Mouse (Mus musculus) liver, embryonic 11.5 days (tissue): ENCODE measurements around the gene Mip. TPM values are rescaled to one million over a fixed set of nuclear protein-coding genes. Genes with fewer than 3 reads are reported as not detected.
A peak's percentile ranks its signal among the peaks of the same experiment; 100 is the strongest.
"Not testable (repeated sequence)": the region's sequence is repeated elsewhere in the genome, so short reads cannot be mapped to it uniquely, and the experiment has no call there.

Source experiments
- ATAC-seq: fragments of 200-750 bp; cut with Nextera tagmentation; replicated peaks from 2 replicates; pipeline ENCODE4 v1.8.0; 2017; ENCODE audit warnings: moderate number of reproducible peaks, mild to moderate bottlenecking, moderate TSS enrichment, moderate library complexity; ENCODE audit not compliant: low FRiP score
- DNase-seq: peaks from one replicate; pipeline ENCODE4 v3.0.0-alpha.2; 2017; ENCODE audit warnings: low spot score
- H3K27ac ChIP-seq: fragments of 300-500 bp; sonication (generic); 2 replicates; pipeline ENCODE4 v1.5.1; 2014; ENCODE audit warnings: mild to moderate bottlenecking, low read depth, low read length, control low read depth
- H3K27me3 ChIP-seq: fragments of 300-500 bp; sonication (generic); replicated peaks from 2 replicates; pipeline ENCODE4 v1.6.1; 2014; ENCODE audit warnings: low read length, mixed read lengths; ENCODE audit not compliant: control insufficient read depth, insufficient read depth
- H3K36me3 ChIP-seq: fragments of 300-500 bp; sonication (generic); 2 replicates; pipeline ENCODE4 v1.6.1; 2014; ENCODE audit warnings: mild to moderate bottlenecking, low read length, moderate library complexity, mixed read lengths; ENCODE audit not compliant: control insufficient read depth, insufficient read depth
- H3K4me1 ChIP-seq: fragments of 300-500 bp; sonication (generic); replicated peaks from 2 replicates; pipeline ENCODE4 v1.6.1; 2014; ENCODE audit warnings: low read length, mixed read lengths; ENCODE audit not compliant: control insufficient read depth, insufficient read depth
- H3K4me2 ChIP-seq: fragments of 300-500 bp; sonication (generic); 2 replicates; pipeline ENCODE4 v1.6.1; 2014; ENCODE audit warnings: mild to moderate bottlenecking, control low read depth, moderate library complexity
- H3K4me3 ChIP-seq: fragments of 300-500 bp; sonication (generic); 2 replicates; pipeline ENCODE4 v1.5.1; 2014; ENCODE audit warnings: low read depth, low read length, control low read depth
- H3K9ac ChIP-seq: fragments of 300-500 bp; sonication (generic); 2 replicates; pipeline ENCODE4 v1.6.1; 2014; ENCODE audit warnings: low read depth, low read length, control low read depth
- H3K9me3 ChIP-seq: fragments of 300-500 bp; sonication (generic); 2 replicates; pipeline ENCODE4 v1.6.1; 2016; ENCODE audit warnings: low read length, inconsistent platforms, mixed read lengths; ENCODE audit not compliant: control insufficient read depth
- WGBS: fragments of 180-500 bp; shearing (Covaris S2); extraction: QIAGEN DNeasy Blood & Tissue Kit; methylation state at CpG from one replicate; pipeline ENCODE4 v1.1.7; 2014; 5-methylcytosine and 5-hydroxymethylcytosine counted together
- polyA plus RNA-seq: library from polyadenylated mRNA; unstranded; fragments of >200 nt; fragmentation: Nextera tagmentation; extraction: Ambion mirVana; gene quantifications from 2 replicates; pipeline ENCODE4 v1.2.1, GENCODE M21; 2014

The Mip gene
- polyA plus RNA-seq, 1 experiment from 2014 or later = 0.08 TPM

- WGBS = 93% methylated on average over 10 of the region's 10 CpGs
Measured at GRCm38 (mm10) chr10:128208326-128208725, 17.3 kb upstream of the Mip start.

GRCm38 (mm10) chr10:128209311-128210009 is 16.2 kb upstream of the Mip start:
- DNase-seq = no peak
- ATAC-seq = no peak
- Histone ChIP-seq H3K27ac (no peak overlapping the region), H3K4me2 (no peak overlapping the region), H3K4me3 (no peak overlapping the region), H3K9ac (no peak overlapping the region), H3K4me1 (peaks cover 13% of the 10 kb centered on the region), H3K9me3 (no peaks in the 10 kb centered on the region), H3K27me3 (no peaks in the 10 kb centered on the region), H3K36me3 (no peaks in the 10 kb centered on the region)
- 89% methylated on average over 11 of the region's 11 CpGs for WGBS

More at GRCm38 (mm10) chr10:128208326-128208725, 17.3 kb upstream of the Mip start:
- Histone ChIP-seq H3K9me3 (no peaks in the 10 kb centered on the region), H3K27ac (no peak overlapping the region), H3K4me1 (peaks cover 13% of the 10 kb centered on the region), H3K9ac (no peak overlapping the region), H3K4me2 (no peak overlapping the region), H3K27me3 (no peaks in the 10 kb centered on the region), H3K36me3 (no peaks in the 10 kb centered on the region), H3K4me3 (no peak overlapping the region)
- ATAC-seq = no peak
- DNase-seq = no peak

GRCm38 (mm10) chr10:128210131-128210530 is 15.5 kb upstream of the Mip start:
- H3K4me2 ChIP-seq = peak overlapping the region; percentile 80
- H3K27me3 ChIP-seq = no peaks in the 10 kb centered on the region
- H3K27ac ChIP-seq = no peak overlapping the region
- DNase-seq (no peak), ATAC-seq (no peak)
- 91% methylated on average over 2 of the region's 2 CpGs for WGBS
- no peaks in the 10 kb centered on the region for H3K36me3 ChIP-seq
- no peaks in the 10 kb centered on the region for H3K9me3 ChIP-seq
- H3K9ac ChIP-seq = no peak overlapping the region; the same call in 1 of the 2 replicates
- H3K4me1 ChIP-seq = peaks cover 8% of the 10 kb centered on the region
- H3K4me3 ChIP-seq = no peak overlapping the region; the same call in 1 of the 2 replicates

- H3K36me3 ChIP-seq = no peaks in the 10 kb centered on the region
- H3K4me2 ChIP-seq = peak overlapping the region; percentile 80
- ATAC-seq = no peak
- no peak for DNase-seq
- H3K4me3 ChIP-seq = peak overlapping the region; percentile 75
- WGBS = 20% methylated on average over 14 of the region's 14 CpGs
- H3K27me3 ChIP-seq = no peaks in the 10 kb centered on the region
- peaks cover 8% of the 10 kb centered on the region for H3K4me1 ChIP-seq
- peak overlapping the region; percentile 79 for H3K9ac ChIP-seq
- no peaks in the 10 kb centered on the region for H3K9me3 ChIP-seq
- H3K27ac ChIP-seq = 0 out of 2 replicates have a peak overlapping the region, but pooled peaks have one; percentile 17
Measured at GRCm38 (mm10) chr10:128210954-128211353, 14.7 kb upstream of the Mip start.

- peaks cover 8% of the 10 kb centered on the region for H3K4me1 ChIP-seq
- H3K9ac ChIP-seq = peak within 1 kb of the TSS; percentile 79
- DNase-seq = peak; percentile 88
- no peaks in the 10 kb centered on the region for H3K9me3 ChIP-seq
- ATAC-seq = peak; percentile 92
- no peaks in the 10 kb centered on the region for H3K27me3 ChIP-seq
- H3K36me3 ChIP-seq = no peaks in the 10 kb centered on the region
- under 1% methylated on average over 30 of the region's 30 CpGs for WGBS
- H3K4me3 ChIP-seq = peak within 1 kb of the TSS; percentile 75
- H3K4me2 ChIP-seq = peak within 1 kb of the TSS; percentile 80
- H3K27ac ChIP-seq = peak within 1 kb of the TSS; percentile 17; the same call in 1 of the 2 replicates
Measured at GRCm38 (mm10) chr10:128211390-128212108, 14.1 kb upstream of the Mip start, which contains the start of gene Spryd4. TSS of gene Spryd4 (minus strand) at chr10:128211807.

GRCm38 (mm10) chr10:128212148-128212547 is 13.5 kb upstream of the Mip start:
- Histone ChIP-seq H3K27ac (no peak overlapping the region), H3K27me3 (no peaks in the 10 kb centered on the region), H3K4me1 (peaks cover 8% of the 10 kb centered on the region), H3K4me3 (peak overlapping the region; percentile 75), H3K9ac (no peak overlapping the region), H3K36me3 (no peaks in the 10 kb centered on the region), H3K4me2 (peak overlapping the region; percentile 80), H3K9me3 (no peaks in the 10 kb centered on the region)
- 47% methylated on average over 6 of the region's 6 CpGs for WGBS
- ATAC-seq = 0 out of 2 replicates have a peak, but pooled peaks have one; percentile 5
- no peak for DNase-seq

GRCm38 (mm10) chr10:128212871-128213323 is 12.7 kb upstream of the Mip start:
- Histone ChIP-seq H3K4me1 (peaks cover 8% of the 10 kb centered on the region), H3K36me3 (no peaks in the 10 kb centered on the region), H3K27me3 (no peaks in the 10 kb centered on the region), H3K4me2 (peak overlapping the region; percentile 80), H3K9me3 (no peaks in the 10 kb centered on the region), H3K27ac (no peak overlapping the region), H3K4me3 (peak overlapping the region; percentile 46), H3K9ac (peak overlapping the region; percentile 62)
- DNase-seq (peak; percentile 65), ATAC-seq (peak; percentile 66)
- 1% methylated on average over 18 of the region's 18 CpGs for WGBS

- 83% methylated on average over 4 of the region's 4 CpGs for WGBS
- not testable (repeated sequence) for ATAC-seq, DNase-seq, H3K36me3 ChIP-seq, H3K27me3 ChIP-seq, H3K9me3 ChIP-seq, H3K4me2 ChIP-seq, H3K9ac ChIP-seq, H3K27ac ChIP-seq, H3K4me3 ChIP-seq
- H3K4me1 ChIP-seq = peaks cover 12% of the 10 kb centered on the region
Measured at GRCm38 (mm10) chr10:128214112-128214511, 11.5 kb upstream of the Mip start.
